18 mouse cellular contexts compared by ENCODE assay signal in the genomic region with DNA sequence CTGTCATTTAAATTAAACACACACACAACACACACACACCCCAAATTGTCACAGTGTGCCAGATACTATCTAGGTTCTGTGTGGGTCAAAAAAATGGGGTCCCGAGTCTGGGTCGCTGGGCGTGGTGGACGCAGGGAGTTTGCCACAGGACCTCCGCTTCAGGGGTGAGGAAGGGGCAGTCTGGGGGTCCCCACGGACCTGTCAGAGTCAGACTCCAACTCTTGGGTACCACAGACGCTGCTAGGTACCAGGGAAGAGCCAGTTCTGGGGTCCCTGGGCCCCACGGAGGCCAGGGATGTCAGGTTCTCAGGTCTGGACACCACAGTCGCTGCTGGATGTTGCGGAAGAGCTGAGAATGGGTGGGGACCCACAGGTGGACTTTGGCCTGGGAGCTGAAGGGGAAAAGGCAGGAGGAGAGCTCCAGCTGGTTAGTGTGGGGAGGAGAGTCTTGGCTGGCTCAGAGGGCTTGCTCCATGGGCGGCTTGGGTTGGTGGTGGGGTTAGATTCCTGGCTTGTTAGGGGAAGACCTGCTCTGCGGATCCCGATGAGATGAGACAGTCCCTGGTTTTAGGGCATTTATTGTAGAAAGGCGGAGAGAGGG. TPM values are rescaled to one million over a fixed set of nuclear protein-coding genes. Genes with fewer than 3 reads are reported as not detected.
DNase-seq lines count a peak whose midpoint lies in the region; ATAC-seq and TF ChIP-seq lines count a peak whose summit lies in the region.
"Had no signal": no experiment of that assay in that cellular context is flagged by ENCODE, and none has a peak within 500 bp of the region (broad histone marks: within the 10 kb centered on the region; RNA-seq: fewer than 3 reads in every experiment).

No protein-coding gene starts in this region.

- H3K4me1 ChIP-seq in kidney, embryonic 15.5 days = peaks cover 15% of the 10 kb centered on the region; the same call in 1 of the 2 replicates
- H3K4me1 ChIP-seq in kidney, adult 2 months (ENCODE audit: control insufficient read depth, insufficient read depth, low read length) = no peaks in the 10 kb centered on the region
- H3K4me1 ChIP-seq in testis, adult 2 months (ENCODE audit: control insufficient read depth, insufficient read depth, low read length) = peaks cover 6% of the 10 kb centered on the region
- H3K4me1 ChIP-seq in intestine, embryonic 16.5 days (ENCODE audit: control insufficient read depth, insufficient read depth, low read length) = peaks cover 7% of the 10 kb centered on the region; the same call in 1 of the 2 replicates
- H3K4me1 ChIP-seq in stomach, postnatal 0 days (replicated peaks; ENCODE audit: control insufficient read depth, insufficient read depth) = 0 out of 2 replicates have a peak, but pooled peaks cover 2% of the 10 kb centered on the region

- H3K4me3 ChIP-seq in kidney, embryonic 15.5 days (replicated peaks) = no peak overlapping the region
- no peak overlapping the region for H3K4me3 ChIP-seq in kidney, adult 2 months (ENCODE audit: insufficient read depth, low read depth, low read length)
- H3K4me3 ChIP-seq in testis, adult 2 months (ENCODE audit: control insufficient read depth, low read depth, low read length) = peak overlapping the region; percentile 91
- H3K4me3 ChIP-seq in intestine, embryonic 16.5 days (ENCODE audit: low read length) = no peak overlapping the region
- H3K4me3 ChIP-seq in stomach, postnatal 0 days (ENCODE audit: low read depth, low read length) = no peak overlapping the region
- H3K4me3 ChIP-seq: heart, embryonic 13.5 days; limb, embryonic 10.5 days had no signal

- DNase-seq in kidney, adult 2 months = no peak
- DNase-seq in testis, postnatal 14 days (ENCODE audit: low spot score) = no peak
- DNase-seq in stomach, postnatal 0 days (ENCODE audit: low spot score) = peak; percentile 65
- no peak for DNase-seq in urinary bladder, postnatal 25 days (ENCODE audit: low spot score)
- DNase-seq in adrenal gland, postnatal 36 days = no peak
- DNase-seq: cerebellum, adult 9-11 months; heart, postnatal 4 days; lung, adult 2 months; thymus, postnatal 25 days had no signal

- 85% methylated on average over 14 of the region's 14 CpGs for WGBS in kidney, embryonic 15.5 days
- 81% methylated on average over 14 of the region's 14 CpGs for WGBS in kidney, adult 2 months
- WGBS in intestine, embryonic 16.5 days = 65% methylated on average over 14 of the region's 14 CpGs
- WGBS in stomach, postnatal 0 days = 69% methylated on average over 14 of the region's 14 CpGs

- no peaks in the 10 kb centered on the region for H3K36me3 ChIP-seq in kidney, embryonic 15.5 days
- H3K36me3 ChIP-seq in kidney, adult 2 months (ENCODE audit: control insufficient read depth, insufficient read depth, low read length) = no peaks in the 10 kb centered on the region
- H3K36me3 ChIP-seq in testis, adult 2 months (ENCODE audit: control insufficient read depth, insufficient read depth, low read length) = no peaks in the 10 kb centered on the region
- no peaks in the 10 kb centered on the region for H3K36me3 ChIP-seq in intestine, embryonic 16.5 days (ENCODE audit: control insufficient read depth, insufficient read depth, low read length)
- H3K36me3 ChIP-seq in stomach, postnatal 0 days (ENCODE audit: control insufficient read depth, insufficient read depth, low read length) = no peaks in the 10 kb centered on the region
- H3K36me3 ChIP-seq: heart, embryonic 13.5 days; limb, embryonic 10.5 days had no signal

- H3K27ac ChIP-seq in kidney, embryonic 15.5 days = no peak overlapping the region
- no peak overlapping the region for H3K27ac ChIP-seq in kidney, adult 2 months (ENCODE audit: insufficient read depth, low read depth, low read length)
- H3K27ac ChIP-seq in testis, adult 2 months (ENCODE audit: control insufficient read depth, insufficient read depth, low read depth, low read length) = peak overlapping the region; percentile 71; the same call in 1 of the 2 replicates
- H3K27ac ChIP-seq in intestine, embryonic 16.5 days (ENCODE audit: low read length) = 0 out of 2 replicates have a peak overlapping the region, but pooled peaks have one; percentile 24
- H3K27ac ChIP-seq in stomach, postnatal 0 days (replicated peaks) = no peak overlapping the region
- H3K27ac ChIP-seq: heart, embryonic 13.5 days; kidney, postnatal 0 days; macrophage had no signal

- no peak overlapping the region for H3K9ac ChIP-seq in kidney, embryonic 15.5 days
- H3K9ac ChIP-seq in intestine, embryonic 16.5 days (ENCODE audit: low read depth, low read length) = peak overlapping the region; percentile 11; the same call in 1 of the 2 replicates
- no peak overlapping the region for H3K9ac ChIP-seq in stomach, postnatal 0 days (ENCODE audit: low read length)
- H3K9ac ChIP-seq: heart, embryonic 13.5 days had no signal

- no peaks in the 10 kb centered on the region for H3K27me3 ChIP-seq in kidney, embryonic 15.5 days
- no peaks in the 10 kb centered on the region for H3K27me3 ChIP-seq in kidney, adult 2 months (replicated peaks; ENCODE audit: control insufficient read depth, insufficient read depth, low read length)
- H3K27me3 ChIP-seq in testis, adult 2 months (ENCODE audit: control insufficient read depth, insufficient read depth, low read length) = no peaks in the 10 kb centered on the region
- H3K27me3 ChIP-seq in intestine, embryonic 16.5 days (replicated peaks; ENCODE audit: control insufficient read depth, insufficient read depth, low read length) = no peaks in the 10 kb centered on the region
- H3K27me3 ChIP-seq in stomach, postnatal 0 days (ENCODE audit: control insufficient read depth, insufficient read depth, low read length) = no peaks in the 10 kb centered on the region
- H3K27me3 ChIP-seq: heart, embryonic 13.5 days had no signal

- TF ChIP-seq EP300 in stomach, postnatal 0 days (optimal IDR thresholded peaks at IDR 0.05) = no peak

- H3K4me2 ChIP-seq in kidney, embryonic 15.5 days = no peak overlapping the region
- H3K4me2 ChIP-seq in intestine, embryonic 16.5 days (ENCODE audit: low read depth, low read length) = peak overlapping the region; percentile 32
- no peak overlapping the region for H3K4me2 ChIP-seq in stomach, postnatal 0 days (replicated peaks; ENCODE audit: low read depth)
- H3K4me2 ChIP-seq: heart, embryonic 13.5 days; liver, embryonic 11.5 days had no signal

- TF ChIP-seq POLR2A in kidney, adult 2 months (IDR thresholded peaks at IDR 0.05; ENCODE audit: low read depth, low read length) = no peak
- no peak for TF ChIP-seq POLR2A in testis, adult 2 months (IDR thresholded peaks at IDR 0.05; ENCODE audit: control insufficient read depth, low read depth, low read length)

- TF ChIP-seq CTCF in kidney, adult 2 months (conservative IDR thresholded peaks at IDR 0.05; ENCODE audit: insufficient read depth, insufficient read length, low read depth, low read length) = no peak
- no peak for TF ChIP-seq CTCF in testis, adult 2 months (IDR thresholded peaks at IDR 0.05; ENCODE audit: control insufficient read depth, insufficient read depth, insufficient replicate concordance, low read depth, low read length)
- no peak for TF ChIP-seq CTCF in stomach, postnatal 0 days (IDR thresholded peaks at IDR 0.05; ENCODE audit: low read depth)

- ATAC-seq in kidney, embryonic 15.5 days (replicated peaks; ENCODE audit: low FRiP score) = peak; percentile 44
- ATAC-seq in intestine, embryonic 16.5 days = peak; percentile 88
- peak; percentile 74; the same call in 1 of the 2 replicates for ATAC-seq in stomach, postnatal 0 days (ENCODE audit: low FRiP score, low TSS enrichment)

- H3K9me3 ChIP-seq in kidney, embryonic 15.5 days (replicated peaks) = no peaks in the 10 kb centered on the region
- no peaks in the 10 kb centered on the region for H3K9me3 ChIP-seq in intestine, embryonic 16.5 days (ENCODE audit: control insufficient read depth, low read length)
- H3K9me3 ChIP-seq in stomach, postnatal 0 days (ENCODE audit: control insufficient read depth, low read length) = no peaks in the 10 kb centered on the region
- H3K9me3 ChIP-seq: heart, embryonic 13.5 days; limb, embryonic 10.5 days had no signal

RNA-seq across cellular contexts. Expression of gene Gpr156, which starts 39.9 kb away (rescaled TPM):
- 0.86 and 1.2 TPM in 2 replicates for polyA plus RNA-seq in kidney, embryonic 15.5 days (2015; fragmentation: Nextera tagmentation; extraction: Ambion mirVana)
- 0.03 TPM in 1 of 2 replicates, not detected in the other for polyA plus RNA-seq in kidney, adult 2 months (2012; rRNA removed)
- 0.91 and 0.98 TPM in 2 replicates for polyA plus RNA-seq in testis, adult 2 months (2012; rRNA removed)
- 0.13 and 0.15 TPM in 2 replicates for polyA plus RNA-seq in intestine, embryonic 16.5 days (2015; fragmentation: Nextera tagmentation; extraction: Ambion mirVana)
- polyA plus RNA-seq in stomach, postnatal 0 days (2015; fragmentation: Nextera tagmentation; extraction: Ambion mirVana) = 0.07 TPM in 2 replicates
- under 1 TPM; 0.10 to 0.13 TPM for total RNA-seq in adrenal gland, postnatal 36 days (2021)
- total RNA-seq: monocyte, adult 5-6 weeks had no signal
- polyA plus RNA-seq: liver, embryonic 11.5 days; macrophage had no signal

Comparison
In these comparisons a context has a peak if more than half of its experiments do, and no peak if none do; other contexts are left out.
1. H3K27ac ChIP-seq: peak in testis, adult 2 months (single experiment) and intestine, embryonic 16.5 days (single experiment); none in kidney, embryonic 15.5 days (single experiment), kidney, adult 2 months (single experiment) and stomach, postnatal 0 days (single experiment).
2. Peak in every context shown above with its lines, with median percentiles within 50 percentile points of each other: ATAC-seq.